Mouse (Mus musculus): ENCODE results near the gene Reps1.

DNA sequence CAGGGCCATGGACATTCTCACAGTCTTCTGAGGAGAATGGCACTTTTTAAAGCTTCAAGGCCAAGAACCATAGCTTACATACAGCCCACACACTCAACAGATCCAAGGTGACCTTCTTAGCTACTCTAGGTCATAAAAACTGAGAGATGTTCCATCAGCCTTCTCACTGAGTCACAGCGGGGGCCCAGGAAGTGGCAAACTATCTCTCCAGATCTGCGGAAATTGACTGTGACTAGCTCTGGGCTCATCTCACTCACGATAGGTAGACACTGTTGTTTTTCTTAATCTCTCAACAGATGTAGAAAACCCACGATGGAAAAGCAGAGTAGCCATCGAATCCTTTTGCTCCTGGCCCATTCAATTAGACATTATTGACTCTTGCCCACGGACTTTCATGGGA is 86.6 kb downstream of the Reps1 start:
- TF ChIP-seq CTCF (IDR thresholded peaks at IDR 0.05; ENCODE audit: low read depth, low read length) (no peak), GATA1 (IDR thresholded peaks at IDR 0.05; ENCODE audit: borderline replicate concordance, low read length) (no peak), GATA2 (IDR thresholded peaks at IDR 0.05; ENCODE audit: borderline replicate concordance, low read depth, low read length) (no peak)
